Comparison of ENCODE assay signal across 17 mouse cellular contexts in the genomic region with DNA sequence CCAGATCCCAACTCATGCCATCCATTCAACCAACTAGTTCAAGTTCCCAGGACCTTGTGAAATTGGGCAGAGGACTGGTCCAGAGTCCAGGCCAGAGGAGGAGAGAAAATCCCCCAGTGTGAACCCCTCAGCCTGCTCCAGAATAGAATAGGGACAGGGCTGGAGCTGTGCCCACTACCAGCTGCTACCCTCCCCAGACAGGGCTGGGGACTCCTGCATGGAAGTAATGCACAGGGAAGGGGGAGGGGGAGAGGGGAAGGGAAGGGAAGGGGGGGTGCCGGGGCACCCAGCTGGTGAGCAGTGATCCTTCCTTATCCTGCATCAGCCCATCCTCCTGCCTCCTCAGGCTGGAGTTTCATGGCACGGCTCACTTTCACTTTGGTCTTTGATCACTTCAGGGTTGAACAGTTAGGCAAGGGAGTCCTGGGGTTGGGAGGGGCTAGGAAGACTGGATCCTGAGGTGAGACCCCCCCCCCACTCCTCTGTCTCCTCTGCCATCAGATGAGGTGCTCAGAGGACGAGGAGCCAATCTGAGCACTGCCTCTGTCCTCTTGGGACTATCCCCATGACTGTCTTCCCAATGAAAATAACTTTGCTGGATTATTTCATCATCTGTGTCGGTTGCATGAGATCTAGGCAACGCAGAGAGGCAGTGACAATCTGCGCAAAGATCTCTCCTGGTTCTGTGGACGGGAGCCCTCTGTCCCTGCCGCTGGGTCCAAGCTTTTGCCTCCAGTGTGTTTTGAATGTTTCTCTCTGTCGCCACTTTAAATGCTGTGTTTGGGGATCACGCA. TPM values are rescaled to one million over a fixed set of nuclear protein-coding genes. Genes with fewer than 3 reads are reported as not detected.
DNase-seq lines count a peak whose midpoint lies in the region; ATAC-seq lines count a peak whose summit lies in the region.
"Had no signal": no experiment of that assay in that cellular context is flagged by ENCODE, and none has a peak within 500 bp of the region (broad histone marks: within the 10 kb centered on the region; RNA-seq: fewer than 3 reads in every experiment).

No protein-coding gene starts in this region.

- H3K4me1 ChIP-seq in embryonic facial prominence, embryonic 14.5 days (ENCODE audit: control insufficient read depth, insufficient read depth, low read length): peaks cover 11% of the 10 kb centered on the region
- H3K4me1 ChIP-seq in embryonic facial prominence, embryonic 10.5 days: peaks cover 26% of the 10 kb centered on the region
- H3K4me1 ChIP-seq in kidney, embryonic 14.5 days (ENCODE audit: control insufficient read depth, insufficient read depth, low read length): peaks cover 26% of the 10 kb centered on the region
- H3K4me1 ChIP-seq in midbrain, embryonic 16.5 days (ENCODE audit: control insufficient read depth, insufficient read depth, low read length): peaks cover 14% of the 10 kb centered on the region
- H3K4me1 ChIP-seq in midbrain, embryonic 11.5 days (ENCODE audit: control insufficient read depth, insufficient read depth, low read length): peaks cover 11% of the 10 kb centered on the region
- H3K4me1 ChIP-seq in neural tube, embryonic 14.5 days (ENCODE audit: control insufficient read depth, insufficient read depth, low read length): peaks cover 21% of the 10 kb centered on the region

- no peak overlapping the region for H3K4me2 ChIP-seq in embryonic facial prominence, embryonic 14.5 days (ENCODE audit: low read depth, low read length)
- no peak overlapping the region for H3K4me2 ChIP-seq in kidney, embryonic 14.5 days (replicated peaks; ENCODE audit: low read depth, low read length)
- no peak overlapping the region for H3K4me2 ChIP-seq in midbrain, embryonic 16.5 days (ENCODE audit: low read length)
- H3K4me2 ChIP-seq in midbrain, embryonic 11.5 days: no peak overlapping the region
- H3K4me2 ChIP-seq in neural tube, embryonic 14.5 days (ENCODE audit: low read depth, low read length): no peak overlapping the region
- H3K4me2 ChIP-seq: limb, embryonic 12.5 days had no signal

- peak; percentile 25 for DNase-seq in embryonic facial prominence, embryonic 14.5 days (ENCODE audit: low spot score)
- no peak for DNase-seq in embryonic facial prominence, embryonic 10.5 days (ENCODE audit: low spot score)
- DNase-seq in kidney, postnatal 25 days: no peak
- no peak for DNase-seq in midbrain, embryonic 11.5 days (ENCODE audit: low spot score, missing footprints)
- DNase-seq in adrenal gland, postnatal 14 days: no peak
- DNase-seq: adrenal gland, adult 2 months; cerebellum, postnatal 14 days; gastrocnemius, postnatal 10 days; kidney, postnatal 14 days; layer of hippocampus, postnatal 36 days; liver, postnatal 0 days; thymus, postnatal 4 days had no signal

- H3K9ac ChIP-seq in embryonic facial prominence, embryonic 14.5 days (ENCODE audit: low read depth, low read length): no peak overlapping the region
- no peak overlapping the region for H3K9ac ChIP-seq in kidney, embryonic 14.5 days (ENCODE audit: low read depth, low read length)
- H3K9ac ChIP-seq in midbrain, embryonic 16.5 days (ENCODE audit: low read depth, low read length): no peak overlapping the region
- H3K9ac ChIP-seq in midbrain, embryonic 11.5 days (ENCODE audit: low read length): no peak overlapping the region
- H3K9ac ChIP-seq in neural tube, embryonic 14.5 days (replicated peaks; ENCODE audit: low read depth, low read length): no peak overlapping the region
- H3K9ac ChIP-seq: limb, embryonic 12.5 days; liver, postnatal 0 days had no signal

- H3K4me3 ChIP-seq in embryonic facial prominence, embryonic 14.5 days (ENCODE audit: low read depth, low read length): no peak overlapping the region
- H3K4me3 ChIP-seq in embryonic facial prominence, embryonic 10.5 days: no peak overlapping the region
- H3K4me3 ChIP-seq in kidney, embryonic 14.5 days (ENCODE audit: low read length): no peak overlapping the region
- no peak overlapping the region for H3K4me3 ChIP-seq in midbrain, embryonic 16.5 days (ENCODE audit: low read depth, low read length)
- H3K4me3 ChIP-seq in midbrain, embryonic 11.5 days (ENCODE audit: low read depth, low read length): no peak overlapping the region
- H3K4me3 ChIP-seq in neural tube, embryonic 14.5 days (ENCODE audit: low read depth, low read length): no peak overlapping the region
- H3K4me3 ChIP-seq: limb, embryonic 12.5 days had no signal

- no peak; the same call in 1 of the 2 replicates for ATAC-seq in embryonic facial prominence, embryonic 14.5 days (ENCODE audit: low read depth)
- peak; percentile 66 for ATAC-seq in kidney, embryonic 14.5 days (ENCODE audit: low FRiP score, low TSS enrichment)
- peak; percentile 37; the same call in 1 of the 2 replicates for ATAC-seq in midbrain, embryonic 16.5 days
- no peak for ATAC-seq in midbrain, embryonic 11.5 days (ENCODE audit: low FRiP score)
- peak; percentile 38; the same call in 1 of the 2 replicates for ATAC-seq in neural tube, embryonic 14.5 days (ENCODE audit: low read depth)
- ATAC-seq: liver, postnatal 0 days had no signal

- no peak overlapping the region for H3K27ac ChIP-seq in embryonic facial prominence, embryonic 14.5 days (replicated peaks; ENCODE audit: low read depth, low read length)
- H3K27ac ChIP-seq in embryonic facial prominence, embryonic 10.5 days (replicated peaks): no peak overlapping the region
- no peak overlapping the region for H3K27ac ChIP-seq in kidney, embryonic 14.5 days (ENCODE audit: low read depth, low read length)
- H3K27ac ChIP-seq in midbrain, embryonic 16.5 days (ENCODE audit: low read length): no peak overlapping the region
- no peak overlapping the region for H3K27ac ChIP-seq in midbrain, embryonic 11.5 days (ENCODE audit: low read depth, low read length)
- no peak overlapping the region for H3K27ac ChIP-seq in neural tube, embryonic 14.5 days (ENCODE audit: low read depth, low read length)
- H3K27ac ChIP-seq: limb, embryonic 12.5 days; macrophage had no signal

- peaks cover 27% of the 10 kb centered on the region for H3K27me3 ChIP-seq in embryonic facial prominence, embryonic 14.5 days (replicated peaks; ENCODE audit: control insufficient read depth, insufficient read depth, low read length)
- peaks cover 96% of the 10 kb centered on the region for H3K27me3 ChIP-seq in embryonic facial prominence, embryonic 10.5 days (replicated peaks; ENCODE audit: low read depth, poor library complexity, severe bottlenecking)
- H3K27me3 ChIP-seq in kidney, embryonic 14.5 days (ENCODE audit: control insufficient read depth, insufficient read depth, low read length): peaks cover 31% of the 10 kb centered on the region
- 0 out of 2 replicates have a peak, but pooled peaks cover 2% of the 10 kb centered on the region for H3K27me3 ChIP-seq in midbrain, embryonic 16.5 days (ENCODE audit: control insufficient read depth, insufficient read depth, low read depth, low read length)
- H3K27me3 ChIP-seq in midbrain, embryonic 11.5 days (ENCODE audit: control insufficient read depth, insufficient read depth, low read length): peaks cover 23% of the 10 kb centered on the region
- H3K27me3 ChIP-seq in neural tube, embryonic 14.5 days (ENCODE audit: control insufficient read depth, insufficient read depth, low read length): peaks cover 3% of the 10 kb centered on the region; the same call in 1 of the 2 replicates

- no peaks in the 10 kb centered on the region for H3K9me3 ChIP-seq in embryonic facial prominence, embryonic 14.5 days (ENCODE audit: control insufficient read depth, low read length)
- no peaks in the 10 kb centered on the region for H3K9me3 ChIP-seq in embryonic facial prominence, embryonic 10.5 days
- H3K9me3 ChIP-seq in kidney, embryonic 14.5 days (ENCODE audit: control insufficient read depth, low read length): no peaks in the 10 kb centered on the region
- no peaks in the 10 kb centered on the region for H3K9me3 ChIP-seq in midbrain, embryonic 16.5 days (replicated peaks; ENCODE audit: control insufficient read depth, low read length, poor library complexity, severe bottlenecking)
- no peaks in the 10 kb centered on the region for H3K9me3 ChIP-seq in midbrain, embryonic 11.5 days (ENCODE audit: control insufficient read depth, low read length)
- no peaks in the 10 kb centered on the region for H3K9me3 ChIP-seq in neural tube, embryonic 14.5 days (ENCODE audit: control insufficient read depth, low read length)
- H3K9me3 ChIP-seq: limb, embryonic 12.5 days had no signal

- H3K36me3 ChIP-seq in embryonic facial prominence, embryonic 14.5 days (ENCODE audit: control insufficient read depth, insufficient read depth, low read length): no peaks in the 10 kb centered on the region
- no peaks in the 10 kb centered on the region for H3K36me3 ChIP-seq in embryonic facial prominence, embryonic 10.5 days (replicated peaks)
- no peaks in the 10 kb centered on the region for H3K36me3 ChIP-seq in kidney, embryonic 14.5 days (ENCODE audit: control insufficient read depth, insufficient read depth, low read length)
- H3K36me3 ChIP-seq in midbrain, embryonic 16.5 days (ENCODE audit: control insufficient read depth, insufficient read depth, low read length): no peaks in the 10 kb centered on the region
- H3K36me3 ChIP-seq in midbrain, embryonic 11.5 days (ENCODE audit: control insufficient read depth, insufficient read depth, low read length): no peaks in the 10 kb centered on the region
- no peaks in the 10 kb centered on the region for H3K36me3 ChIP-seq in neural tube, embryonic 14.5 days (ENCODE audit: control insufficient read depth, insufficient read depth, low read length)
- H3K36me3 ChIP-seq: limb, embryonic 12.5 days had no signal

- WGBS in embryonic facial prominence, embryonic 14.5 days: 48% methylated on average over 10 of the region's 10 CpGs
- WGBS in embryonic facial prominence, embryonic 10.5 days: 58% methylated on average over 10 of the region's 10 CpGs
- 44% methylated on average over 10 of the region's 10 CpGs for WGBS in kidney, embryonic 14.5 days
- WGBS in midbrain, embryonic 16.5 days: 54% methylated on average over 10 of the region's 10 CpGs
- 51% methylated on average over 10 of the region's 10 CpGs for whole genome bisulfite sequencing in midbrain, embryonic 11.5 days
- 59% methylated on average over 10 of the region's 10 CpGs for WGBS in neural tube, embryonic 14.5 days

RNA-seq across cellular contexts. Expression of gene Casz1, which starts 28.6 kb away (rescaled TPM):
- 7.8 and 7.9 TPM in 2 replicates for polyA plus RNA-seq in embryonic facial prominence, embryonic 14.5 days (2014; fragmentation: Nextera tagmentation; extraction: Ambion mirVana)
- polyA plus RNA-seq in embryonic facial prominence, embryonic 10.5 days (2016; fragmentation: Nextera tagmentation; extraction: Ambion mirVana): 3.7 and 3.9 TPM in 2 replicates
- polyA plus RNA-seq in kidney, embryonic 14.5 days (2014; fragmentation: Nextera tagmentation; extraction: Ambion mirVana): 3.9 and 7.6 TPM in 2 replicates
- polyA plus RNA-seq in midbrain, embryonic 16.5 days (2015; fragmentation: Nextera tagmentation; extraction: Ambion mirVana): 2.6 TPM in 2 replicates
- polyA plus RNA-seq in midbrain, embryonic 11.5 days (2014; fragmentation: Nextera tagmentation; extraction: Ambion mirVana): 1.6 TPM in 2 replicates
- 13.6 and 16.1 TPM in 2 replicates for polyA plus RNA-seq in neural tube, embryonic 14.5 days (2014; fragmentation: Nextera tagmentation; extraction: Ambion mirVana)
- 7.0 and 7.2 TPM in 2 replicates for total RNA-seq in adrenal gland, postnatal 14 days (2021)

Comparison
In these comparisons a context has a peak if more than half of its experiments do, and no peak if none do; other contexts are left out.
1. ATAC-seq: peak in kidney, embryonic 14.5 days (single experiment), midbrain, embryonic 16.5 days (single experiment) and neural tube, embryonic 14.5 days (single experiment); none in embryonic facial prominence, embryonic 14.5 days (single experiment) and midbrain, embryonic 11.5 days (single experiment).